Mouse (Mus musculus): ENCODE measurements around the gene Eef1akmt2. TPM values are rescaled to one million over a fixed set of nuclear protein-coding genes. Genes with fewer than 3 reads are reported as not detected.

Eef1akmt2 gene
- 10 to 100 TPM; 60.0 to 76.4 (median 74.4) TPM for polyA plus RNA-seq (2017; shearing (Covaris generic))

- peak; percentile 86 for ATAC-seq
These were observed at the start of gene Eef1akmt2 for GRCm38 (mm10) chr7:132852173-132852844. Gene Eef1akmt2, minus strand, starts transcription at chr7:132852673.

DNA sequence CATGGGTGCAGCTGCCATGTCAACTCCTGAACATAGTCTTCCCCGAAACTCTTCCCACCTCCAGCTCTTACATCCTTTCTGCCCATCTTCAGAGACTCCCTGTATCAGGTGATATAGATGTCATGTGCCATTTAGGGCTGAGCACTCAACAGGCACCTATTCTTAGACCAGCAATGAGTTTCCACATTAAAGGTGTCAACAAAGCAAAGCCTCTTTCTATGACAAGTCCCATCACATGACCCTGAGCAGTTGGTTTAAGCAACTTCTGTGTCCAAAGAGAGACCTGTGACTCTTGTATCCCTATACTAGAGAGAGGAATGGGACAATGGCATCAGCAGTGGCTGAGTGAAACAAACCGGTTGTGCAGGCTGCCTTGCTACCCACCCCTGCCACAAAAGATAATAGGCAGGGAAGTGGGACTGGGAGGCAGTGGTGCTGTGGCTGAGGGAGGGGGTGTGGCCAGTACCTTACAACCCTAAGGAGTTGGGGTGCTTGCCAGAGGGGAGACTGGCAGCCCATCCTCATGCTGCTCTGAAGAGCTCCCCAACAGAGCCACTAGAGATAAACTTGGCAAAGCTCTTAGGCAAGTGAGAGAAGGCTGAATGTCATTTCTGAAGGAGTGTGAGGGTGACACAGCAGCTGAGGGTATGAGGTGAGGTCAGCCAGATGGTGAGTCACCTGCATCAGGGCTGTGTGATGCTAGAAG lies 48.5 kb upstream of the Eef1akmt2 start:
- no peak for ATAC-seq

GRCm38 (mm10) chr7:132898234-132898633 lies 45.8 kb upstream of the Eef1akmt2 start:
- no peak for ATAC-seq

GRCm38 (mm10) chr7:132897258-132897657 lies 44.8 kb upstream of the Eef1akmt2 start:
- ATAC-seq, result no peak

DNA sequence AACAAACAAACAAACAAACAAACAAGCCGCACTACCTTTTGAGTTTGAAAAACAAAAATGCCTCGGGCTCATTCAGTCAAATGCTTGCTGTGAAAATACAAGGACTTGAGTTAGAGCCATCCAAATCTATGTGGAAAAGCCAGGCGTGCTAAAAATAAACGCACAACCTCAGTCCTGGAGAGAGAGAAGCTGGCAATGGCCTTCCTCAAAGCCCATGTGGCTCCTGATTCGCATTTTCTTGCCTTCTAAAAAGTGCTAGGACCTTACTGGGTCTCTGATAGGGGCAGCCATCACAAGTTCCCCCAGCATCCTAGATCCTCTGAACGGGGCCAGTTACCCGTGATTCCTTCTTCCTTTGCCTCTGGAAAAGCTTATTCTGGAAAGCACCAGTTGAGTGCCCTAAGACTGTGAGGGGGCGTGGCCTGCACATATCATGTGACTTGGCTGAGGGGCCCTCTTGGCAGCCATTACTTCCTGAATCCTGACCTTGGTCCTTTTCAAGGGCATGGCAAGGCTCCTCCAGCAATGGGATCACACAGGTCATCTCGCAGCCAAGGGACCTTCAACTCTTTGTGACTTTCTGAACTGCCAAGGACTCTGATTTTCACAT lies 43.8 kb upstream of the Eef1akmt2 start:
- ATAC-seq, result no peak

DNA sequence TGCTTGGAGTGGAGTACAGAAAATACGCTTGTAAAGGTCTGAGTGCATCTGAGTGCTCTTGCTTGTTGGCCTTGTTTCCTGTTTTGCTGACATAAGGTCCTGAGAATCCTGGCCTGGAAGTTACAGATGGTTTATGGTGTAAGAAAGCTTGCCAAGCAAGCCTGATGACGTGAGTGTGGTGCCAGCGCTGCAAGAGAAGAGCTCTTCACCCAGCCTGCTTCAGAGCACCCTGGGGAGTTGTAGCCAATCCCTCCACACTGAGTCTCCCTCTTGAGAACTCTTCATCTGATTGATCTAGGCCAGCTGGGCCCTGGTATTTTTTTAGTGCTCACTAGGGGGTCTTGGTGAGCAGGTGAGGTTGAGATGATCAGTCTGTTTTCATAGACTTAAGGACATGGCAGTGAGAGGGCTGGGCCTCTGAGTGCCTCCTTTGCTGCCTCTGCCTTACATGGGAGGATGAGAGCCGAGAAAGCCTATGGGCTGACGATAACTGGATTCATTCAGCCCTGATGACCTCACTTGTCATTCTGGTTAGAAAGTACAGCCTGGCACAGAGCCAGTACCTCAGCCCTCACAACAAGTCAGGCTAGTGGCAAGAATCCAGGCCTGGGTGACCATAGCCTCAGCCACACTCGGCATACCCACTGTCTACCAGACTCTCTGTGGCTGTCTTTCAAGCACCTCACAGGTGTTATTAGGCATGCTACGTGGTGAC lies 42.5 kb upstream of the Eef1akmt2 start:
- no peak for ATAC-seq

DNA sequence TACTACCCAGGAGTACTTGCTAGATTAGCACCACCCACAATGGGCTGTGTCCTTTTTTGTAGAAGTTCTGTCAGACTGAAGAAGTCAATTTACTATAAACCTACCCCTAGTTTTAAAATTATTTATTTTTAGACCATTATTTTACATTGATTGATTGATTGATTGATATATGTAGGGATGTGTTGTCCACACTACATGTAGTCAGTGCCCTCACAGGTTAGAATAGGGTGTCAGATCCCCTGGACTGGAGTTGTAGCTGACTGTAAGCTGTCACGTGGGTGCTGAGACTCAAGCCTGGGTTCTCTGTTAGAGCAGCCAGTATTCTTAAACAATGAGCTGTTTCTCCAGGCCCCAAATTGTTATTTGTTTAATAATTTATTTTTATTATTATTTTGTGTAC lies 40.9 kb upstream of the Eef1akmt2 start:
- ATAC-seq, result no peak

DNA sequence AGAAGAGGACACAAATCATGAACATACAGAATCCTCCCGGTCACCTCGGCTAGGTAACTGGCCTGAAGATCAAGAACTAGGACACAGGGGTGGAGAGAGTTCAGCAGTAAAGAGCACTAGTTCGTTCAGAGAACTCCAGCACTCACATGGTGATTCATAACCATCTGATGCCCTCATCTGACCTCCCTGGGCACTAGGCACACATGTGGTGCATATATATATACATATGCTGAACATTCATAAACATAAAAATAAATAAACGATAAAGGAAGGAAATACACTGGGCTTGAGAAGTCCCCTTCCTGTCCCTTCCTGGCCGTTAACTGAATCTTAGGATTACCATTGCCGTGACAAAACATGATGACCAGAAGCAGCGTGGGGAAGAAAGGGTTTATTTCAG lies 40.3 kb upstream of the Eef1akmt2 start:
- no peak for ATAC-seq

GRCm38 (mm10) chr7:132892311-132892661 lies 39.8 kb upstream of the Eef1akmt2 start:
- ATAC-seq, result no peak

DNA sequence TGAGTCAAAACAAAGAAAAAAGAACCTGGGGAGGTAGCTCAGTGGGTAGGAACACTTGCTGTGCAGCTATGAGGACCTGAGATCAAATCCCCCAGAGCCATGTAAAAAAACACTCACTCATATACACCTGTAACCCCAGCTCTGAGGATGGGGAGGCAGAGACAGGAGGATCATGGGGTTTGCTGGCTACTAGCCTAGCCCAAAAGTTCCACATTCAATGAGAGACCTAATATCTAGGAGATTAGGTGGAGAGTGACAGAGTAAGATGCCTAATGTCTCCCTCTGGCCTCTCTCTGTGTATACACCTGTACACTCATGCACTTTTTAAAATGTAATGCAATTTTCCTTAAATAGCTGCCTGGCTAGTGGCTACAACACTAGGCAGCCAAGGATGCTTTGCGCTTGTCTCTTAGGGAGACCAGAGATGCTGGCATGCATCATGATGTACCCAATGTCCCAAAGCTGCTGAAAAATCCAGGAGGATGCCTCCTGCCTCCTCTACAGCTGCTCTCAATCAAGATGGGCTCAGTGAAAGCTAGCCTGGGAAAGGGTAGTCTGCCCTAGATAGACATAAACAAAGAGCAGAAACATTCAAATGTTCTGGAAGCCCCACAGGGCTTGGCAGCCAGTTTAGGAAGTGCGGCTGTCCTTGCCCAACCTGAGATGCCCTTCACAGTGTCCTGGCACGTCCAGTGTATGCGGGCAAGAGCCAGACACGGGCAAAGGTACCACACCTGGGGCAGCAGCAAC lies 39.3 kb upstream of the Eef1akmt2 start:
- ATAC-seq, result no peak

DNA sequence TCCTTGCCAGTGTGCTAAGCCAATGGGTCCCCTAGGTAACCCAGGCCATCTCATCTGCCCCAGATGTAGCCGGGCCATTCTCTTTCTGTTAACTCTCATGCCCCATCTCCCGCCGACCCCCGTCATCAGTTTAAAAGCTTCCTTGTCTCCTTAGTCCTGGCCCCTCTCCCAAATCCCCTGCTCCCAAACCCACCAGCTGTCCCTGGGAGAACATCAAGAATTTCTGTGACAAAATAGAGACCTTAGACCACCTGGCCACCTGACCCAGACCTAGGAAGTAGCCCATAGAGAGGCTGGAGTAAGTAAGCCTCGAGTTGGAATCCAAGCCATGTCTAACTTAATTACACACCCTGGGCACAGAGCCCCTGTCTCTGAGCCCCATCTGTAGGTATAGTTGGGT lies 37.7 kb upstream of the Eef1akmt2 start:
- no peak for ATAC-seq

DNA sequence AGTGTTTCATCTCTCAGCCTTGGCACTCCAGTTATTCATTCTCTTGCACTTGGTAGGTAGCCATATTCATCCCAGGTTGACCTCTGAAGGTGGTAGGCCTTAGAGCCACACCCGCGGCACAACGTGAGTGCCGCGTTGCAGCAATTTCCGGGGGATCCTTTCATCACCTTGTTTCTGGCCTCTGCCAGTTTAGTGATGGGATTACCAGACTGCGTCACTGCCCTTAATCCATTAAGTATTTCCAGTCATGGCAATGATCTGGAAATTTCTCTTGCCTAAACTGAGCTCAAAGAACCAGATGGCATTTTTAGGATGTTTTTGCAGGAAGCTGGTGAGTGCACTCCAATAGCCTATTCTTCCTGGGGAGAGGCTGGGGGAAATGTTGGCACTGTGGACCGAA lies 37.2 kb upstream of the Eef1akmt2 start:
- ATAC-seq, result no peak

- no peak for ATAC-seq
These were observed 36.2 kb upstream of the Eef1akmt2 start for GRCm38 (mm10) chr7:132888518-132889249.

DNA sequence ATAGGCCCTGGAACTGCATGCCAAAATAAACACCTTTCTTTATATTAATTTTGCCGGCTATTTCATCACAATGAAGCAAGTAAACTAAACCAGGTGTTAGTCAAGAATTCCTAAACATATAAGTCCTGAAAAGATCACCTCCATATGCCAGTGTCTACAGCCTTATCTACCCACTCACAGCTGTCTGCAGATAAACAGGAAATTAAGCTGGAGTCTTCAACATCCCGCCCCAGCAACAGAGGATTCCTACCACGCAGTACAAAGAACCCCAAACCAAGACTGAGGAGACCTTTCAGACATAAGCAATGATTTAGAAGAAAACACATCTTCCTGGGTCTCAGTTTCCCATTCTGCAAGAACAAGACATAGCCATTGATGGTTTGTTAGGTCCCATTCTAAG lies 35.6 kb upstream of the Eef1akmt2 start:
- peak; percentile 74 for ATAC-seq

GRCm38 (mm10) chr7:132887019-132887804 lies 34.7 kb upstream of the Eef1akmt2 start:
- ATAC-seq, result no peak

- no peak for ATAC-seq
These were observed 31.6 kb upstream of the Eef1akmt2 start for GRCm38 (mm10) chr7:132884031-132884430.

DNA sequence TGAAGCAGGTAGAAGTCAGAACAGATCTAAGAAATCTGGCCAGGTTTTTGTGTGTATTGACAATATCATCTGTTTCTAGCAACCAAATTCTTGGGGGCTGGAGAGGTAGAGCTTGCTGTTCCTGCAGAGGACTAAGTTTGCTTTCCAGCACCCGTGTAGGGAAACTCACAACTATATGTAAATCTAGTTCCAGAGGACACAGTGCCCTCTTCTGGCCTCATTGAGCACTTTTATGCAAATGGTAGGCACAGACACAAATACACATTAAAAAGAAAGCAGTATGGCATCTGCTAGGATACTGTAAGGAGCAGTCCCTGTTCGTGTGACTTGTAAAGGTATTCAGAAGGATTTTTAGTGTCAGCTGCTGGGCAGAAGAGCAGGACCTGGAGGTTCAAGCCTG lies 29.9 kb upstream of the Eef1akmt2 start:
- peak; percentile 32 for ATAC-seq

GRCm38 (mm10) chr7:132880276-132880675 lies 27.8 kb upstream of the Eef1akmt2 start:
- ATAC-seq, result no peak

GRCm38 (mm10) chr7:132875391-132876086 lies 23.1 kb upstream of the Eef1akmt2 start:
- ATAC-seq, result no peak

GRCm38 (mm10) chr7:132873043-132873442 lies 20.6 kb upstream of the Eef1akmt2 start:
- no peak for ATAC-seq
